ENCODE assay signal across 9 mouse cellular contexts in the genomic region with DNA sequence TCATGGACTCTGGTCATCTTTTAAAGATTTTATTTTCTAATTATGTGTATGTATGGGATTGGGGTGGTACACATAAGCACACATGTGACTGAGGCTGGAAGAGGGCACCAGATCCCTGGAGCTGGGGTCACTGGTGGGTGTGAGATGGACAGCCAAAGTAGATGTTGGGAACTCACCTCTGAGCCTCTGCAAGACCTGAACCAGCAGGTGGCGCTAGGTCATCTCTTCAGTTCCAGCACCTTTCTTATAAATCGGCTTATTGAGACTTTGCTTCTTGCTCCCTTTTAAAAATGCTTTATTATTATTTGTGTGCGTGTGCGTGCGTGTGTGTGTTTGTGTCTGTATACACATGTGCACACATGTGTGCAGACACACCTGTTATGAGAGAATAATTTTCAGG.
DNase-seq lines count a peak whose midpoint lies in the region; TF ChIP-seq lines count a peak whose summit lies in the region.
"Had no signal": no experiment of that assay in that cellular context is flagged by ENCODE, and none has a peak within 500 bp of the region (broad histone marks: within the 10 kb centered on the region; RNA-seq: fewer than 3 reads in every experiment).

No protein-coding gene starts in this region.

- intact Hi-C loops in heart, adult 2 months (cut with DNase I): no loop called here

- no peaks in the 10 kb centered on the region for H3K27me3 ChIP-seq in heart, adult 2 months (ENCODE audit: control insufficient read depth, insufficient read depth, low read length)

- TF ChIP-seq POLR2A in heart, adult 2 months (IDR thresholded peaks at IDR 0.05; ENCODE audit: insufficient read depth, low read depth, low read length): no peak

- no peak for TF ChIP-seq EP300 in heart, adult 2 months (IDR thresholded peaks at IDR 0.05; ENCODE audit: insufficient read depth, low read depth, low read length)

- no peak overlapping the region for H3K4me3 ChIP-seq in heart, adult 2 months
- H3K4me3 ChIP-seq: liver, embryonic 13.5 days had no signal

- no peak overlapping the region for H3K27ac ChIP-seq in heart, adult 2 months
- H3K27ac ChIP-seq: liver, embryonic 13.5 days had no signal

- no peak overlapping the region for H3K9ac ChIP-seq in heart, adult 2 months (ENCODE audit: low read depth, low read length)
- H3K9ac ChIP-seq: liver, embryonic 13.5 days had no signal

- peak in 1 of 2 experiments; percentile 38 for DNase-seq in heart, adult 2 months
- DNase-seq in heart, adult 9 months (ENCODE audit: low spot score in 2 of 2): no peak
- peak; percentile 19 to 59 for DNase-seq in urinary bladder, adult 18-20 months (ENCODE audit: low spot score in 2 of 2)
- no peak for DNase-seq in urinary bladder, postnatal 10 days (ENCODE audit: low spot score)
- peak; percentile 54 for DNase-seq in cerebellum, adult 9-10 months
- DNase-seq in kidney, postnatal 14 days: peak; percentile 62
- DNase-seq in mesoderm, embryonic 11.5 days (ENCODE audit: low read depth, low spot score): peak; percentile 47
- peak; percentile 45 to 56 for DNase-seq in thymus, postnatal 36 days
- DNase-seq: liver, embryonic 13.5 days had no signal

- H3K4me1 ChIP-seq in heart, adult 2 months (ENCODE audit: control insufficient read depth, insufficient read depth, low read length): no peaks in the 10 kb centered on the region
- H3K4me1 ChIP-seq: liver, embryonic 13.5 days had no signal

- no peaks in the 10 kb centered on the region for H3K79me2 ChIP-seq in heart, adult 2 months (replicated peaks; ENCODE audit: control insufficient read depth, insufficient read depth, low read length)

- 24% methylated on average over 5 of the region's 5 CpGs for WGBS in heart, adult 2 months

- H3K36me3 ChIP-seq in heart, adult 2 months (ENCODE audit: control insufficient read depth, insufficient read depth, low read length): no peaks in the 10 kb centered on the region
- H3K36me3 ChIP-seq: liver, embryonic 13.5 days had no signal

- TF ChIP-seq CTCF in heart, adult 2 months (IDR thresholded peaks at IDR 0.05): peak; percentile 78

Comparison
In these comparisons a context has a peak if more than half of its experiments do, and no peak if none do; other contexts are left out.
1. DNase-seq: peak in urinary bladder, adult 18-20 months (2 of 2), cerebellum, adult 9-10 months (single experiment), kidney, postnatal 14 days (single experiment), mesoderm, embryonic 11.5 days (single experiment) and thymus, postnatal 36 days (2 of 2); none in heart, adult 9 months (0 of 2) and urinary bladder, postnatal 10 days (single experiment).